Mouse (Mus musculus): ENCODE measurements around the gene Zdhhc12.

DNA sequence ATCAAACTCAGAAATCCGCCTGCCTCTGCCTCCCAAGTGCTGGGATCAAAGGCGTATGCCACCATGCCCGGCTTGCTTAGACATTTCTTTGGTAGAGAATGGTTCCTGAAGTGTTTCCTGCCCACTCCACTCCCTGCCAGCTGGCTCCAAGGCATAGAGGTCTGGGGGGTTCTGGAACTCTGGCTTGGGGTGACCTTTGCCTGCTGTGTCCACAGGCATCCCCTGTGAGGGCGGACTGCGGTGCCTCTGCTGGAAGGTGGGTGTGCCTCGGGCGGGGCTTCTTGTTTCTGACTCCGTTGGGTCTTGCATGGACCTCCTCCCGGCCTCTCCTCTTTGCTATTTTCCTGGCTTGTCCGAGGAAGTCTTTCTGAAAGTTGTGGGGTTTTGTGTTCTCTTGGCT is 43.0 kb upstream of the Zdhhc12 start:
- TF ChIP-seq CTCF (conservative IDR thresholded peaks at IDR 0.05; ENCODE audit: low read length), result no peak
- TF ChIP-seq POU5F1 (IDR thresholded peaks at IDR 0.05; ENCODE audit: borderline replicate concordance, low read length), result no peak
- no peak for TF ChIP-seq NANOG (IDR thresholded peaks at IDR 0.05; ENCODE audit: borderline replicate concordance, low read length)
